Mouse (Mus musculus) MEL (cell line): ENCODE results near the gene Slco4a1.
A peak's percentile ranks its signal among the peaks of the same experiment; 100 is the strongest.

Experiments used
- CHD1 ChIP-seq: IDR thresholded peaks from 2 replicates; pipeline ENCODE4 v1.6.1; 2012; ENCODE audit warnings: low read depth, mild to moderate bottlenecking, inconsistent platforms, low read length, improper control_type of control experiment
- CTCF ChIP-seq, 3 experiments: IDR thresholded peaks in 2 of 3; conservative IDR thresholded peaks in 1 of 3; 2 replicates each; pipeline ENCODE4 v1.5.1; 2011 to 2012; ENCODE audit warnings: low read length in 3 of 3, low read depth in 2 of 3, mild to moderate bottlenecking in 2 of 3, improper control_type of control experiment in 1 of 3, inconsistent platforms in 1 of 3, mixed read lengths in 1 of 3, moderate library complexity in 1 of 3; ENCODE audit not compliant: control insufficient read depth in 1 of 3, insufficient read depth in 1 of 3, poor library complexity in 1 of 3, severe bottlenecking in 1 of 3
- ELF1 ChIP-seq: IDR thresholded peaks from 2 replicates; pipeline ENCODE4 v1.6.1; 2014; ENCODE audit warnings: low read depth, mild to moderate bottlenecking, inconsistent platforms, low read length, improper control_type of control experiment, moderate library complexity
- EP300 ChIP-seq, 2 experiments: IDR thresholded peaks; 2 replicates each; pipeline ENCODE4 v1.6.1; 2011; ENCODE audit warnings: improper control_type of control experiment in 2 of 2, low read length in 2 of 2, low read depth in 1 of 2, mild to moderate bottlenecking in 1 of 2
- GATA1 ChIP-seq: IDR thresholded peaks from 2 replicates; pipeline ENCODE4 v1.6.1; 2011; ENCODE audit warnings: low read depth, low read length, improper control_type of control experiment
- MEF2A ChIP-seq: IDR thresholded peaks from 2 replicates; pipeline ENCODE4 v1.6.1; 2014; ENCODE audit warnings: low read depth, mild to moderate bottlenecking, inconsistent platforms, low read length, improper control_type of control experiment; ENCODE audit not compliant: poor library complexity, insufficient replicate concordance, severe bottlenecking; ENCODE audit errors: extremely low read depth
- MXI1 ChIP-seq: IDR thresholded peaks from 2 replicates; pipeline ENCODE4 v1.6.1; 2011; ENCODE audit warnings: mild to moderate bottlenecking, low read depth, low read length, improper control_type of control experiment
- POLR2A ChIP-seq, 2 experiments: IDR thresholded peaks; 2 replicates each; pipeline ENCODE4 v1.6.1; 2011 to 2012; ENCODE audit warnings: low read length in 2 of 2, mild to moderate bottlenecking in 2 of 2, control low read depth in 1 of 2, improper control_type of control experiment in 1 of 2, low read depth in 1 of 2, moderate library complexity in 1 of 2; ENCODE audit not compliant: control insufficient read depth in 1 of 2, insufficient read depth in 1 of 2, poor library complexity in 1 of 2
- RAD21 ChIP-seq: IDR thresholded peaks from 2 replicates; pipeline ENCODE4 v1.6.1; 2011; ENCODE audit warnings: mild to moderate bottlenecking, low read depth, low read length, improper control_type of control experiment
- TBP ChIP-seq: IDR thresholded peaks from 2 replicates; pipeline ENCODE4 v1.8.0; 2011; ENCODE audit warnings: low read depth, low read length, improper control_type of control experiment
- USF1 ChIP-seq: IDR thresholded peaks from 2 replicates; pipeline ENCODE4 v1.6.1; 2014; ENCODE audit warnings: low read depth, mild to moderate bottlenecking, inconsistent platforms, low read length, improper control_type of control experiment, moderate library complexity
- ZMIZ1 ChIP-seq: IDR thresholded peaks from 2 replicates; pipeline ENCODE4 v1.6.1; 2012; ENCODE audit warnings: low read depth, mild to moderate bottlenecking, inconsistent platforms, low read length, improper control_type of control experiment, moderate library complexity

GRCm38 (mm10) chr2:180432042-180432668 lies 23.9 kb upstream of the Slco4a1 start:
- peak; percentile 82 to 83 (median 83) for TF ChIP-seq CTCF (IDR thresholded peaks at IDR 0.05 in 2 of 3, conservative IDR thresholded peaks at IDR 0.05 in 1 of 3; ENCODE audit: control insufficient read depth in 1 of 3, insufficient read depth in 1 of 3, low read depth in 2 of 3, low read length in 3 of 3, poor library complexity in 1 of 3, severe bottlenecking in 1 of 3)
- TF ChIP-seq RAD21, result peak; percentile 70
- TF ChIP-seq ZMIZ1, result no peak
- no peak for TF ChIP-seq USF1
- no peak for TF ChIP-seq ELF1
- TF ChIP-seq POLR2A (IDR thresholded peaks at IDR 0.05; ENCODE audit: control insufficient read depth in 1 of 2, insufficient read depth in 1 of 2, low read depth in 1 of 2, low read length in 2 of 2, poor library complexity in 1 of 2), result no peak
- no peak for TF ChIP-seq TBP
- no peak for TF ChIP-seq EP300 (IDR thresholded peaks at IDR 0.05; ENCODE audit: low read depth in 1 of 2, low read length in 2 of 2)
- no peak for TF ChIP-seq MEF2A
- no peak for TF ChIP-seq MXI1
- TF ChIP-seq CHD1, result no peak
- TF ChIP-seq GATA1, result no peak
